Mouse (Mus musculus) liver, adult 2 months (tissue): ENCODE results near the gene Gm7138. TPM values are rescaled to one million over a fixed set of nuclear protein-coding genes. Genes with fewer than 3 reads are reported as not detected.
"Not testable (repeated sequence)": the region's sequence is repeated elsewhere in the genome, so short reads cannot be mapped to it uniquely, and the experiment has no call there.

Experiments used
- DNase-seq: peaks from one replicate; pipeline ENCODE4 v3.0.0-alpha.2; 2011; ENCODE audit warnings: low read depth, low spot score; ENCODE audit errors: extremely low read depth
- H3K27ac ChIP-seq: fragments of 200-500 bp; replicated peaks from 2 replicates; pipeline ENCODE4 v1.5.1; 2012; ENCODE audit warnings: low read depth, mild to moderate bottlenecking, control low read depth, inconsistent platforms, low read length; ENCODE audit not compliant: insufficient read depth
- H3K27me3 ChIP-seq: fragments of 200-500 bp; 2 replicates; pipeline ENCODE4 v1.6.1; 2012; ENCODE audit warnings: mild to moderate bottlenecking, moderate library complexity, low read length, inconsistent platforms; ENCODE audit not compliant: control insufficient read depth, insufficient read depth
- H3K36me3 ChIP-seq: fragments of 200-500 bp; 2 replicates; pipeline ENCODE4 v1.6.1; 2012; ENCODE audit warnings: low read length, inconsistent platforms; ENCODE audit not compliant: control insufficient read depth, insufficient read depth
- H3K4me1 ChIP-seq: fragments of 200-500 bp; 2 replicates; pipeline ENCODE4 v1.6.1; 2011; ENCODE audit warnings: low read length; ENCODE audit not compliant: control insufficient read depth, insufficient read depth
- H3K4me3 ChIP-seq: fragments of 200-500 bp; 2 replicates; pipeline ENCODE4 v1.5.1; 2011; ENCODE audit warnings: low read depth, mild to moderate bottlenecking, control low read depth, low read length, moderate library complexity; ENCODE audit not compliant: insufficient read depth
- H3K79me2 ChIP-seq: fragments of 200-500 bp; 2 replicates; pipeline ENCODE4 v1.6.1; 2012; ENCODE audit warnings: inconsistent platforms, mild to moderate bottlenecking, low read length, moderate library complexity; ENCODE audit not compliant: control insufficient read depth, insufficient read depth
- H3K9ac ChIP-seq: fragments of 200-500 bp; 2 replicates; pipeline ENCODE4 v1.6.1; 2012; ENCODE audit warnings: low read depth, mild to moderate bottlenecking, control low read depth, inconsistent platforms, low read length
- CTCF ChIP-seq: fragments of 200-500 bp; IDR thresholded peaks from 2 replicates; pipeline ENCODE4 v1.5.1; 2011; ENCODE audit warnings: low read depth, low read length, control low read depth
- POLR2A ChIP-seq: fragments of 200-500 bp; IDR thresholded peaks from 2 replicates; pipeline ENCODE4 v1.6.1; 2011; ENCODE audit warnings: low read length, control low read depth; ENCODE audit not compliant: insufficient read depth; ENCODE audit errors: extremely low read depth
- WGBS: fragments of 180-500 bp; shearing (Covaris S2); methylation state at CpG from one replicate; pipeline ENCODE4 v1.1.7; 2018; 5-methylcytosine and 5-hydroxymethylcytosine counted together
- polyA plus RNA-seq: library from polyadenylated mRNA; depleted of rRNA; stranded (reverse); fragments of >200 nt; gene quantifications from 2 replicates; pipeline ENCODE4 v1.2.3, GENCODE M21; 2012
- total RNA-seq: library from RNA; depleted of rRNA; stranded (reverse); fragments of >200 nt; gene quantifications from 2 replicates; pipeline ENCODE4 v1.2.3, GENCODE M21; 2014

The Gm7138 gene
- total and polyA plus RNA-seq, 2 experiments = not detected

DNA sequence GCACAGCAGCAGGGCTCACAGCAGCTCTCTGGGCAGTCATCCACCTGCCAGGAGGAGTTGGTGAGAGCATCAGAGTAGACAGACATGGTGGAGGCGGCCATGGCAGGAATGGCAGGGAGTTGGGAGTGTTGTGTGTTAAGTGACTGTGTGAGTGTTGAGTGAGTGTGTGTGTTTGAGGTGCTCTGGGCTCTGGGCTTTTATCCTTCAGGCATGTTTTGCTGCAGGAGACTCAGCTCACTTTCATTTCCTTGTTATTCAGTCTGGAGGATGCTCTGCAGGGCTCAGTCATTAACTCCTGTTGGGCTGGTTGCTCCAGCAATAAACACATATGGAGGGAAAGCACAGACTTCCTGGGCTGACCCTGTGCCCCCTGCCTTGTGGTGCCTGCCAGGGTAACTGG, 5.7 kb upstream of the Gm7138 start, which contains the start of gene Gm3250:
Gm3250 (minus strand) TSS at position 101 of the 400 bp plus-strand sequence.
- H3K4me3 ChIP-seq, H3K27ac ChIP-seq, H3K9ac ChIP-seq, H3K79me2 ChIP-seq, DNase-seq, H3K4me1 ChIP-seq, H3K36me3 ChIP-seq, H3K27me3 ChIP-seq: not testable (repeated sequence)
- WGBS = 50% methylated on average over 1 of the region's 1 CpGs

DNA sequence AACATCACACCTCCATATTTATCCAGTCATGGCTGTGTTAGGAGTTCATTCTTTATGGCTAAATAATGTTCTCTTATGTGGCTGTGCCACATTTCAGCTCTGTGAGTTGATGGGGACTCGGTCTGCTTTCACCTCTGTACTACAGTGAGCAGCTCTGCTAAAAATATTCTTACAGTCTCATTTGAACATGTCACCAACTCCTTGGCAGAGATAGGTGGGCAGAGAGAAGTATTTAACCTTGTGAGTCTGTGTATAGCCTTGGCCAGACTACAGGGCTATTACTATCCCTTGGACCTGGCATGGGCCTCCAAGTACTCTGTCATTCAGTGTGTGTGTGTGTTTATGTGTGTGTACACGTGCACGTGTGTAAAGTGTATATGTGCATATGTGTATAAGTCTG, 4.6 kb downstream of the Gm7138 start:
- H3K4me1 ChIP-seq, H3K36me3 ChIP-seq, H3K9ac ChIP-seq, H3K27me3 ChIP-seq, H3K79me2 ChIP-seq, H3K4me3 ChIP-seq, H3K27ac ChIP-seq, DNase-seq: not testable (repeated sequence)
- WGBS = 62% methylated on average over 3 of the region's 3 CpGs

DNA sequence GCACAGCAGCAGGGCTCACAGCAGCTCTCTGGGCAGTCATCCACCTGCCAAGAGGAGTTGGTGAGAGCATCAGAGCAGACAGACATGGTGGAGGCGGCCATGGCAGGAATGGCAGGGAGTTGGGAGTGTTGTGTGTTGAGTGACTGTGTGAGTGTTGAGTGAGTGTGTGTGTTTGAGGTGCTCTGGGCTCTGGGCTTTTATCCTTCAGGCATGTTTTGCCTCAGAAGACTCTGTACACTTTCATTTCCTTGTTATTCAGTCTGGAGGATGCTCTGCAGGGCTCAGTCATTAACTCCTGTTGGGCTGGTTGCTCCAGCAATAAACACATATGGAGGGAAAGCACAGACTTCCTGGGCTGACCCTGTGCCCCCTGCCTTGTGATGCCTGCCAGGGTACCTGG, 5.5 kb downstream of the Gm7138 start, which contains the start of gene Gm3238:
Gm3238 (minus strand) TSS at position 101 of the 400 bp plus-strand sequence.
- not testable (repeated sequence) for H3K27ac ChIP-seq, H3K9ac ChIP-seq, H3K79me2 ChIP-seq, H3K36me3 ChIP-seq, DNase-seq, H3K4me3 ChIP-seq, H3K4me1 ChIP-seq, H3K27me3 ChIP-seq
- WGBS = 50% methylated on average over 1 of the region's 1 CpGs

DNA sequence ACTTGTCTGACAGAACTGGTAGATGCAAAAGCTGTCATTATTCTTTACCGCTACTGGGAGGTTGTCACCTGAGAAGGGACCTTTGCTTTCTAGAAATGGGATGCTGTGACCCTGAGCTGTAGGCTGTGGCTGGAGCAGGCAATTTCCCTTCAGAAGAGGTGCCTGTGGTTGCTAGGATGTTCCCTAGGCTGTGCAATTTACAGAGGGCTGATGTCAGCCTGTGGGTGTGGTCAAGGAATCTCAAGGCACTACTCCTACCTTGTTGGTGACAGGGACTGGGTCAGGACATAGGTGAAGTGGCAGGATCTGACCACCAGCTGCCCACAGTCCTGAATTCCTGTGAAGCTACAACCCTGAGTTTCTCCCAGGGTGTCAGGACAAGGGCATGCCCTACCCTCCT, 7.0 kb downstream of the Gm7138 start:
- no peak for TF ChIP-seq POLR2A
- TF ChIP-seq CTCF = no peak
- Histone ChIP-seq H3K79me2 (no peaks in the 10 kb centered on the region), H3K27ac (no peak overlapping the region), H3K36me3 (no peaks in the 10 kb centered on the region), H3K27me3 (0 out of 2 replicates have a peak, but pooled peaks cover 3% of the 10 kb centered on the region), H3K4me3 (no peak overlapping the region), H3K4me1 (no peaks in the 10 kb centered on the region), H3K9ac (no peak overlapping the region)
- 73% methylated on average over 1 of the region's 1 CpGs for WGBS
- DNase-seq = no peak

DNA sequence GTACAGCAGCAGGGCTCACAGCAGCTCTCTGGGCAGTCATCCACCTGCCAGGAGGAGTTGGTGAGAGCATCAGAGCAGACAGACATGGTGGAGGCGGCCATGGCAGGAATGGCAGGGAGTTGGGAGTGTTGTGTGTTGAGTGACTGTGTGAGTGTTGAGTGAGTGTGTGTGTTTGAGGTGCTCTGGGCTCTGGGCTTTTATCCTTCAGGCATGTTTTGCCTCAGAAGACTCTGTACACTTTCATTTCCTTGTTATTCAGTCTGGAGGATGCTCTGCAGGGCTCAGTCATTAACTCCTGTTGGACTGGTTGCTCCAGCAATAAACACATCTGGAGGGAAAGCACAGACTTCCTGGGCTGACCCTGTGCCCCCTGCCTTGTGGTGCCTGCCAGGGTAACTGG, 17.2 kb downstream of the Gm7138 start, which contains the start of gene Gm3233:
Gm3233 (minus strand) TSS at position 101 of the 400 bp plus-strand sequence.
- H3K36me3 ChIP-seq, H3K9ac ChIP-seq, H3K79me2 ChIP-seq, H3K27me3 ChIP-seq, H3K4me3 ChIP-seq, H3K4me1 ChIP-seq, H3K27ac ChIP-seq, DNase-seq: not testable (repeated sequence)
- 60% methylated on average over 1 of the region's 1 CpGs for WGBS

DNA sequence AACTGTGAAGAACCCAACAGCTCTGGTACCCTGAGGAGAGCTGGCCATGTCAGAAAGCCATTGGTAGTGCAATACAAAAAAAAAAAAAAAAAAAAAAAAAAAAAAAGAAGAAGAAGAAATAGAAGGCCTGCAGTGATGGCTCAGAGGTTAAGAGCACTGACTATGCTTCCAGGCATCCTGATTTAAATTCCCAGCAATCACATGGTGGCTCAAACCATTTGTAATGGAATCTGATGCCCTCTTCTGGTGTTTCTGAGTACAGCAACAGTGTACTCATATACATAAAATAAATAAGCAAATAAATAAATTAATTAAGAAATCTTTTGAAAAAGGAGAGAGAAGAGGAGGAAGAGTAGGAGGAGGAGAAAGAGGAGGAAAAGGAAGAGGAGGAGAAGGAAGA, 23.3 kb downstream of the Gm7138 start:
- H3K79me2 ChIP-seq = no peaks in the 10 kb centered on the region
- no peak overlapping the region for H3K27ac ChIP-seq
- H3K36me3 ChIP-seq = no peaks in the 10 kb centered on the region
- no peak overlapping the region for H3K9ac ChIP-seq
- peak; percentile 8 for DNase-seq
- H3K4me1 ChIP-seq = no peaks in the 10 kb centered on the region
- H3K4me3 ChIP-seq = no peak overlapping the region
- H3K27me3 ChIP-seq = 0 out of 2 replicates have a peak, but pooled peaks cover 3% of the 10 kb centered on the region
- TF ChIP-seq POLR2A (no peak), CTCF (no peak)
